Mouse (Mus musculus) urinary bladder, adult 2 months (tissue): ENCODE measurements around the gene Adk. TPM values are rescaled to one million over a fixed set of nuclear protein-coding genes. Genes with fewer than 3 reads are reported as not detected.

Experiments
- DNase-seq: peaks from one replicate; pipeline ENCODE4 v3.0.0; 2022; ENCODE audit warnings: low spot score
- polyA plus RNA-seq: library from polyadenylated mRNA; depleted of rRNA; stranded (reverse); fragments of >200 nt; gene quantifications from 2 replicates; pipeline ENCODE4 v1.2.3, GENCODE M21; 2012; rRNA removed

Adk gene
- polyA plus RNA-seq: 83.3 and 100 TPM in 2 replicates

DNA sequence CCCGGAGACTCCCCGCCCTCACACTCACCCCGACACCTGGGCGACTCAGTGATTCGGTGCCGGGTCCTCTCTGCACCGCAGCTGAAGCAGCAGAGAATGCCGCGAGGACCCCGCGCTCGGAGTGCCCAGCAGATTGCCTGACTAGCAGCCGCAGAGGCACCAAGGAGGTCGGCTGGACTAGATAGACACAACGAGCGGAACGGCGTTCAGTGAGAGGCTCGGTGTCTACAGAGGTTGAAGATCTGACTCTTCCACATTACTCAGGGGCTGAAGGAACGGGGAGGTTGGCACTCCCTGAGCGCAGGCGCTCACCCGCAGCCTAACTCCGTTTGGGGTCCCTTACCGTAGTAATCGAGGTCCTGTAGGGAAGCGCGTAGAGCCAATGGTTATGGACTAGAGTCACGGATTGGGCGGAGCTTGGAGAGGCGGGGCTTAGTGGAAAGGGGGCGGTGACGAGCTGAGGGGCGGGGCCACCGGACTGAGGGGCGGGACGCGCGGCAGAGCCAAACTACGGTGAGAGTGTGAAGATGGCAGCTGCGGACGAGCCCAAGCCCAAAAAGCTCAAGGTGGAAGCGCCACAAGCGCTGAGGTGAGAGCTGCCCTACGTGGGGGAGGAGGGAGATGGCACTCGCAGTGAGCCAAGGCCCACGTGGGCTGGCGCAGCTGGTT lies at the start of gene Adk, which contains the start of gene Ap3m1:
Gene Adk, plus strand, starts transcription at position 463 of the 669 bp plus-strand sequence.
Gene Ap3m1, minus strand, starts transcription at position 397 of the 669 bp plus-strand sequence.
- DNase-seq: peak; percentile 91

DNA sequence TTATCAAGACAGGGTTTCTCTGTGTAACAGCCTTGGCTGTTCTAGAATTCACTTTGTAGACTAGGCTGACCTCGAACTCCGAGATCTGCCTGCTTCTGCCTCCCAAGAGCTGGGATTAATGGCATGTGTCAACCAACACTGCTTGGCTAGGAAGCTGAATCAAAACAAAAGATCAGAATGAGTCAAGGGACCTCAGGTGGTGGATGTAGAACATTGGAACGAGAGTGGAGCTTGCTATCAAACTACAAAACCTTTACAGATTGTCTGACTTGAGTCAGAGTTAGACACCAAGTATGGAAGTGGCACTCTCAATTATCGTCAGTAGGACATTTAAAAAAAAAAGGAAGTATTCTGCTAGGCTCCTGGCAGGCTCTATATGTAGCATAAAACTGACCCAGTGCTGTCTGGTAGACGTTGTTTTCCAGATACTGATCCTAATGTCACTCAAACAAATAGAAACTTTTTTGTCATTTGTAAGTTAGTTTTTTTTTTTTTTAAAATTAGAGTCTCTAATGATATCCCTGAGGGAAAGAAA lies 38.5 kb upstream of the Adk start:
- no peak for DNase-seq

DNA sequence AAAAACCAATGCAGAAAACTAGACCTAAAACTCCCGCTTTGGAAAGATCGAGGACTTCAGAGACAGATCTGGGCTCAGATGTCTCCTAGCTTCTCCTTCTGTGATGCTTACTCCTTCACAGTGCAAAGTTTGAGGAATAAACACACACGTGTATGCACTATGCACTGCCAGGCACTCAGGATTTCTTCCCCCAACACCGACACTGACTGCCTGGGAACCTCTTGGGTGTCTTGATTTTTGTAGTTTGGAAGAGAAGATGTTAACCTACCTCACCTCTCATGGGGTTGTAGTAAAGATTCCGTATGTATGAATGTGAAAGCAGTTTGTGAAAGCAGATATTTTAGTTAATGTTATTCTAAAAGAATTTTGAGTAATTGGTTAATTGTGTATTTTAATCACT lies 34.5 kb upstream of the Adk start:
- no peak for DNase-seq

DNA sequence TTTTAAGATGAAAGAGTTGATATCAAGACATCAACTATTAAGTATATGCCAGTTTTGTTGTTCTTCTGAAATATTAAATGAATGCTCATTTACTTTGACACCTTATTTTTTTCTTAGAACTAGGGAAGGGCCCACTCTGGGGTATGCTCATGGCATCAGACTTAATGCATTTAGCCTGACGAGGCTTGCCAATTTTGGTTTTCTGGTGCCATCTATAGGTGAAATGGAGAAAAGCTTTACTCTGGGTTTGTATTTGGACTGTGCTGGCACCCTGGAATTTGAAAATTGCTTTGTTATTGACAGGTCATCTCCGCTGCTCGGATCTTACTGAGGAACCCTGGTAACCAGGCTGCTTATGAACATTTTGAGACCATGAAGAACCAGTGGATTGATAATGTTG lies 33.4 kb upstream of the Adk start:
- DNase-seq: no peak

DNA sequence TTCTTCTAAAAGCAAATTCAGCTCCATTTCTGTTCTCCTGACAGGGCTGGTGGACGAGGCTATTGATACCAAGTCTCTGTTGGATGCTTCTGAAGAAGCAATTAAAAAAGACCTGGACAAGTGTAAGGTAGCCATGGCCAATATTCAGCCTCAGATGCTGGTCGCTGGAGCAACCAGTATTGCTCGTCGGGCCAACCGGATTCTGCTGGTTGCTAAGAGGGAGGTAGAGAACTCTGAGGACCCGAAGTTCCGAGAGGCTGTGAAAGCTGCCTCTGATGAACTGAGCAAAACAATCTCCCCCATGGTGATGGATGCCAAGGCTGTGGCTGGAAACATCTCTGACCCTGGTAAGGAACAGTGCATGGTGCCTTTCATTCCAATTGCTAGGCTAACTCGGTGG lies 31.9 kb upstream of the Adk start:
- no peak for DNase-seq

DNA sequence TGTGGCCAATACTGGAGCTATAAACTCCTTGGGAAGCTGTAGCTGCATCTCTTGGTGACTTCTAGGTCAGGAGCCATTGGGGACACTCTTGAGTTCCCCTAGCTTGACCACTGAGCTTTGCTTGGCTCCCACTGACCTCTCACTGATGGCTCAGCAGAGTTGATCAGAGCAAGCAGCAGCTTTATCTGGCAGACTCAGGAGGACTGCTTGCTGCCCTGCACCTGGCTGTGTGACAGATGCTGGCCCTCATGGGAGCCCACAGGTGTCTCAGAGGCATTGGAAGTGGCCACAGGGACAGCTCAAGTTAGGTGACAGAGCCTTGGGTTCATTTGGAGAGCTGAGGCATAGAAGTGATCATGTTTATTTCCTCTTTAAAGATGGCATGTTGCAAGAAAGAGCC lies 24.8 kb upstream of the Adk start:
- no peak for DNase-seq

DNA sequence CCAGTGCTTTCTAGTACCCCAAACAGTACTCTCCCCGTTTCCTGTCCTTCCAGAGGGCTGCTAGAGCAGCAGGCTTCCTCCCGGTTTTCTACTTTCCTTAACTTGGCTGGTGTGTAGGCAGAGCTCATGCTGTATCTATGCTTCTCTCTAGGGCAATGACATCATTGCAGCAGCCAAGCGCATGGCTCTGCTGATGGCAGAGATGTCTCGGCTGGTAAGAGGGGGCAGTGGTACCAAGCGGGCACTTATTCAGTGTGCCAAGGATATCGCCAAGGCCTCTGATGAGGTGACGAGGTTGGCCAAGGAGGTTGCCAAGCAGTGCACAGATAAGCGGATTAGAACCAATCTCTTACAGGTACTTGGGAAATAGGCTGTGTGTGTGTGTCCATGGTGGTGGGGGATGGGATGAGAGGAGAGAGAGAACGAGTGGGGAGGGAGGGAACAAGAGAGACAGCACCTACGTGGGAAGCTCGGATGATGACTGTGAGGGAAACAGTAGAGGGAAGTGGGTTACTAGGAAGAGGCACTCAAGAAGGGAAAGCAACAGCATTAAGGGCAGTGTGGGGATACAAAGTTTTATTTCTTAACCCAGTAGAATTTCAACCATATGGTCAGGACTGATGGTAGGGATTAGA lies 23.2 kb upstream of the Adk start:
- DNase-seq: no peak

DNA sequence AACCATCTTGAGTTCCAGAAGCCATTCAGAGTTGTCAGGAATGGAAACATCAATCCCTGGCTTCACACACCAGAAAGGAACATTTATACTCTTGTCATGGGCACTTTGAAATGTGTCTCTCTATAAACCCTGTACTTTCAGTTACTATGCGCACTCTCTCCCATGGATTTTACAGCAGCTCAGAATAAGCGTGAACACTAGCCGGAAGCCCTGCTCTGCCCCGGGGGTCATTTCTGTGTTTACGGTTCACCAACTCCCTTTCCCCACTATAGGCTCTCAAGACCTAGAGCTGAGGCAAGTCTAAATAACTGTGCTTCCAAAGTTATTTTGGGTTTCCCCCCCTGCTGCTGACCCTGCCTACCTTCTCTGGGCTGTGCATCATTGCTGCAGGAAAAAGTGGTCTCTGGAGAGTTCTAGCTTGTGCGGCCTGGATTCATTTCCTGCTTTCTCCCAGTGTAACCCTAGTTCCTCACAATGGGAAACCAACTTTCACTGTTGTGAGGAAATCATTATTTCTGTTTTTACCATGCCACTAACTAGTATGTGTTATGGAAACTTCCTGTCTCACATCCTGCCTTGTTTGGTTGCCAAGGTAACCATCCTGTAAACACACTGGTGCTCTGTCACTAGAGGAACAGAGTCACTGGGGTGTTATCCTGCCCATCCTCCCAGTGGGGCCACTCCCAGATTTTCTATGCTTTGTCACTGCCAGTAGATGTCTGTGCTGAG lies 20.4 kb upstream of the Adk start:
- DNase-seq: no peak

DNA sequence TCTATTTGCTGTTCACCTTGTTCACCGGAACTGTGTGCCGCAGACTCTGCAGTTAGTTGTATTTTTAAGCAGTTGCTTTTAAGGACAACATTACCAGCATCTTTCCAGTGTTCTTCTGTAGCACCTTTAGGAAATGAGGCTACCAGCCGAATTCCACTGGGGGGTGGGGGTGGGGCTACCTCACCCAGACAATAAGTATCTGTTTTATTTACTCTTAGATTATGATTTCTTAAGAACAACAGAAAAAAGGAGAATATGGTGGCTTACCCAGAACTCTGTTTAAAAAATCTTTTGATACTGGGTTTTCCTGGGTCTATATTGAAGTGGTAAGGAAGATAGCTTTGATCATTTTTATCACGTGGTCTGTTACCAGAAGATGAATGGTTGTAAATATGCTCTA lies 18.1 kb upstream of the Adk start:
- no peak for DNase-seq

DNA sequence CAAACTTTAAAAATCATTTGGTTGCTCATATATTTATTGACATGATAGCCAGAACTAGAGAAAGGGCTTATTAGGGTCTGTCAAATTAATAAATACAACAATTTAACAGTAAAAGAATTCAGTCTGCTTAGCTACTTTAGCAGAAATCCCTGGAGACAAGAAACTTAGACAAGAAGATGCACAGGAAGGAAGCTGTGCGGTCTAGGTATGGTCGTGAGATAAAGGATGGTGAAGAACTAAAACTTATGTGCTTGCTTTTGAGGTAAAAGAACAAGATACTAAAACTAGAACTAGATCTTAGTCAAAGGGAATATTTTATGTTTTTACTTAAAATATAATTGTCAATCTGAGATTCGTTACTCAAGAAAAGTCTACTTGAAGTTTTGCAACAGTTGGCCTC lies 17.6 kb upstream of the Adk start:
- DNase-seq: no peak

DNA sequence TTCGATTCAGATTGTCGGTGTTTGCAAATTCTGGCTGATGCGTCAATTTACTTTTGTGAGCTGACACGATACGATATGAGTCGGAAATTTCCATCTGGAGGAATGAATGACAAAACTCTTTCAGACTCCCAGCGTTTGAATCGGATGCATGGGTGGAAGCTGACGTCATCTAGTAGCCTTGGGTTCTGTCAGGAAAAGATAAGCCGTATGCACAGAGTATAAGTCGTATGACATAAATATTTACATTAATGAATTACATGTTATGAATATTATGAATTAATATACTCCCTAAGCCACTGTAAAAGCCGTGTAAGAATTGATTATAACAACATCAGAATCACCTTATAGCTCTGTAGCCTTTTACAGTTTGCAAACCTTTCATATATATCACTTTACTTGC lies 13.3 kb upstream of the Adk start:
- DNase-seq: no peak

DNA sequence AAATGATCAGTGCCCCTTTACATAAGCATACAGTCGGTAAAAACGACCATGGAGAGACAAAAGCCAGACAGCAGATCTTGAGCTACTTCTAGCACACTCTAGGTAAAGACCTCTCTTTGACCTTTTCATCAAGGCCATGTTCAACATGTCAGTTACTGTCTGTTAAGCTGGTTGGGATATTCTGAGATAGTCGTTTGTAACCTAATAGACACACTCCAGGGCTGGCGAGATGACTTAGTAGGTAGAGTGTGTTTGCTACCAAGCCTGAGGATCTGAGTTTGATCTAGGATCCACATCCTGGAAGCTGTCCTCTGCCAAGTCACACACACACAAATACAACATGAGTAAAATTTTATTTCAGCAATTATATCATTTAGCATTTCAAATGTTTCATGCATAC lies 12.8 kb upstream of the Adk start:
- no peak for DNase-seq

DNA sequence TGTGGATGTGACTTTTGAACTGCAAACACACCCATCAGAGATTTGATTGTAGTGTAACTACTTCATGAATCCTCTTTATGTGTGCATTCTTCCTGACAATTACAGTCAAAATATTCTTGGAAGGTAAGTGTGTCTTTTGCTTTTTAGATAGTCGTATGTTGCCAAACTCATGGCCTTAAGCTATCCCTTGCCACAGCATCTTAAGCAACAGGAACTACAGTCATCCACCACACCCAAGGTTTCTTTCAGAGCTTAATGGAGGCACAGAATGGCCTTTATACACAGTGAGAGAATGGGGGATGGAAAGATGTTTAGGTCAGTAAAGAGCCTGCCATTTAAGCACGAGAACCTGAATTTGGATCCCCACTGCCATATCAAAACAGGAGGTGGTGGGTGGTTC lies 4.5 kb upstream of the Adk start:
- DNase-seq: no peak

DNA sequence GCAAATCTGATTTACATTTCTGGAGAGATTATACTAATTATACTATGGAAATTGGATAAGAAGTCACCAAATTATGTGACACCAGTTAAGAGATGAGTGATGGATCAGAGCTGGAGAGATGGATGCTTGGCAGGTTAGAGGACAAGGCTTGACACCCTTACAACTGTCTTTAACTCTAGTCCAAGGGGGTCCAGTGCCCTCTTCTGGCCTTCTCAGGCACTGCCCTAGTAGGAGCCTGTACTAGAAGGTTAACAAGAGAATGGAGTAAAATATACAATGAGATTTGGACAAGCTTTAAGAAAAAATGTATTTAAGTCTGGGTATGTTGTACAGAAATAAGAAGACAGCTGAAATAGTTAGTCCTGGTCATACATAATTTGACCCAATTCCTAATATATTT lies 3.5 kb upstream of the Adk start:
- DNase-seq: no peak

DNA sequence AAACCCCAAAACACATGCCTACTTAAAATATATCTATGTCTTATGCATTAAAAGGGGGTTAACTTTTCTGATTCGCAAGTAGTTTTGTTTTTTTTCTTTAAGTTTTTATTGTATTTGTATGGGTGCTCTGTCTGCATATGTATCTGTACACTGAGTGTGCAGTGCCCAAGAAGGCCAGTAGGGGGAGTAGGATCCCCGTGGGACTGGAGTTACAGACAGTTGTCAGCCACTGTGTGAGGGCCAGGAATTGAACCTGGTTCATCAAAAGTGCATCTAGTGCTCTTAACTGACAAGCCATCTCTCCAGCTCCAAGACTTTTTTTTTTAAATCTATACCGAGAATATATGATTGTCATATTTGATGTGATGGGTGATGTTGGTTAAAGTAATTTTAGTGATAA lies 1.6 kb upstream of the Adk start:
- no peak for DNase-seq

DNA sequence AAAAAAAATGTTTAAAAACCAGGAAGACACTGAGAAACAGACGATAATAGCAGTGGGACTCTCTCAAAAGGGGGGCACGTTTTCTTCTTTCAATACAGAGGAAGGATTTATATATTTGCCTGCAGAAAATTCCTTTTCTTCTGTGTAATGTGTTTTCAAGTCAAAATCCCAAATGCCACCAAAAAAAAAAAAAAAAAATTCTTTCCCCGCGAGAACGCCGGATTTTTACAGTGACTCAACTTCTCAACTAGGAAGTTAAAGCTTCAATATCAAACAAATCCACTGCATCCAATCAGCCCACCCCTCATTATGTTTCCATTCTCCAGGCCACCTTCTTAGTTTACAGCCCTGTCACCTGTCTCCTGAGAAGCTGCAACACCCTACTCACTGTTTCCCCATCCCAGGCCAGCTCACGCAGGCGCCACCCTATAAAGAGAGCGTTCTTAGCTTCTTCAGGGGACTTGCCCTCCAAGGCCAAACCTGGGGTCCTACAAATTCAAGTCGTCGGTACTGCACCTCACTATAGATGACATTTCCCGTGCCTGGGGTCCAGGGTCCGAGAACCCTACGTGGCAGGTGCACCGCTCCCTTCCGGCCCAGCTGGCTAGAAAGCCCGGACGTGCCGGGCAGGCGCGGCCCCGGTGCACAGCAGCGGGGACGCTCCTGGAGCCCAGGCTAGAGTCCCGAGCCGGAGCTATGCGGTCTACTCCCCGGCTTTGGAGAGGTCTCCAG lies 828 bp upstream of the Adk start:
- DNase-seq: no peak

DNA sequence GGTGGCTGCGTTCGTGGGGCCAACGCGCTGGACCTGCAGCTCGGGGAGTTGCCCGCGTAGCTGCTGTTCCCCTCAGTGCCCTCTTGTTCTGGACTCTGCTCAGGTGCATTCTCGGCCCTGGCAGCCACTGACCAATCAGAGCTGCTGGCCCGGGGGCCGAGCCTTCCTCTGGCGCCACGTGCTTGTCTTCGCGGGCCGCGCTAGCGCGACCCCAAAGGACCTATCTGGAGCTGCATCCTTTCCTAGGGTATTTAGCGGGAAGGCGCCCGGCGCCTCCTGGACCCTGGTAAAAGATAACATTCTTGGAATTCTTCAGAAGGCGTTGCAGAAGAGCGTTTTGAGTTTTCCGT lies 382 bp downstream of the Adk start:
- DNase-seq: no peak

DNA sequence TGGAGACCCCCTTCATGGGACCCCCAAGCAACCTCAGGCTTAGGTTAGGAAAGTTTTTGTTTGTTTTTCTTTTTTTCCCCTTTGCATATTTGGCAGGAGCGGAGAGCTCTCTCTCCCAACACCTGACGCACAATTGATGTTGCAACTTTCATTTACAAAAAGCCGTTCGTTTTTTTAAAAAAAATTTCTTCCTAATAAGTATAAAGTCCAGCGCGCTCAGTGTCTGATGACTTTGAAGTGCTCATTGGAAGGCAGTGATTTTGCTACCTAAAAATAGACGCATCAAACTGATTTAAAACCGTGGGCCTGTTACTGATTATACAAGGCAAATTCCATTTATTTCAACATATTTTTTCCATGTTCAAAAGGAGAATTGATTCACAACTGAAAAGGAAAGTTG lies 777 bp downstream of the Adk start:
- no peak for DNase-seq

DNA sequence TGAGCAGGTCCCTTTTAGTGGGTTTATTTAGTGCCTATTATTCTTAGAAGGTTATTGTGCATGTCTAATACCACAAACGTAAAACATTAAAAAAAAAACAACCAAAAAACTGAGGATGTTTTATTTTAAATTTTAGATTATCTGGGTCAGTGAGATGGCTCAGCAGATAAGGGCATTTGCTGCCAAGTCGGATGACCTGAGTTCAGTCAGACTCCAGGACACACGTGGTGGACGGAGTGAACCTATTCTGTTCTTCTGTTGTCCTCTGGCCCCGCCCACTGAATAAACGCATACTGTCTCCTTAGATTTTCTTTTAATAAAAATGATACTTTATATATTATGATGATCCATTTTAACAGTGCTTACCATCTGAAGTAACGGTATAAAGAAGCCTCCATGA lies 1.2 kb downstream of the Adk start:
- DNase-seq: no peak

DNA sequence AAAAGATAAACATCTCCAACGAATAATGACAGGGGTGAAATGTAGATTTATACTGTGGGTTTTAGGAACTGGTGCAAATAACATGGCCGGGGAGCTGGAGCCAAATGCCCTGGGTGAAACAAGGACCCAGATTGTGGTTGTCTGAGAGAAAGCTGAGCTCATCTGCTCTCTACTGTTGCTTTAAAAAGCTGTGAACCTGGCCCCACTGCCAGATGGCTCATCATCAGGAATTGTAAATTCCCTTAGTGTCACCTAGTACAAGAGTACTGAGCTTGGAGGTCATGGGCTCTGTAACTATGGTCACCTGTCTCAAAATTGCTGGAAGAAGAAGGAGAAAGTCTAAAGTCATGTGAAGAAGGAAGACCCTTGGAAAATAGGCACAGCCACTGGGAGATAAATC lies 6.6 kb downstream of the Adk start:
- no peak for DNase-seq

DNA sequence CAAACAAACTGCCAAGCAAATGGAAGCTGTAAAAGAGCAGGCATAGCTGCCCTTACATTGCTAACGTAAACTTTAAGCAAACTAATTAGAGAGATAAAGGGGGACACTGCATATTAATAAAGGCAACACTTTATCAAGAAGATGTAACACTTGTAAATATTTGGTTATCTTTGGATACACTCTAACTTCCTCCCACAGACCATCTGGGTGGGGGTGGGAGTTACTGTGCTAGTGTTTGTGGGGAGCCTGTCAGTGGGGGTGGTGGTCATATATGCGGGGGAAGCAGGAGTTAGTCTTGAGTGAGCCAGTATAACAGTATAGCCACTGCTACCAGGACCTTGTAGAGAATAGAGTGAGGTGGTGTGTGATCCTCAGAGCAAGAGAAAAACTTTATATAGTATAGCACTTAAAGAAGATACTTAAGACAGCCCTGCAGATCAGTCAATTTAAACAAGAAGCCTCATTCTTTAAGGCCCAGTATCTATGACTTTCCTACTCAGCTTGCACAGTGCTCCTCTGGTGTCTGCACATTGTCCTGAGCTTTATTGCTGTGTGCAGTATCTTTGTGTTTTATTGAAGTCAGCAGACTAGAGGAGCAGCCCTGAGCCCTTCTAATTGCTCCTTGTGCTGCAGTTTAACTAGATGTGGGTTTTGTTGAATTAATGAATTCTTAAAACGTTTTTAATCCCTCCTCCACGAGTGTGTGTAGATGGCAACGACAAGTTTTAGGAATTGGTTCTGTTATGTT lies 10.6 kb downstream of the Adk start:
- DNase-seq: no peak

DNA sequence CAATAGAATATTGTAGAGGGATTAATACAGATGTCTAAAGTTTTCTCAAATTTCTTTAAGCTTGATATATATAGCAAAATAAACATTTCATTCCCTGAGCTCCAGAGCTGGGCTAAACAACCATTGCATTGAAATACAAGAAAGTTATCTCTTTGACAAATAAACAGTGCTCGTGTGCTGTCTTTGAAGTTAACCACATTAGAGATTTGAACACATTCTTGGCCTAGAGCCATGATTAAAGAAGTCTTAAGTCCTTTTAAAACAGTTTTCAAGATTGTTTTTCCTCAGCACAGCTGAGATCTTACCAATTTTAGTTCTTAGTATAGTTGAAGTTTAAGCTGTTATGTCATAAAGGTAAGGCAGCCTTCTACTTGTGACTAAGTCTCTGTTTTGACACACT lies 11.9 kb downstream of the Adk start:
- no peak for DNase-seq
